Mouse (Mus musculus) stomach, embryonic 14.5 days (tissue): ENCODE data around the gene 3110001I22Rik. TPM values are rescaled to one million over a fixed set of nuclear protein-coding genes. Genes with fewer than 3 reads are reported as not detected.
A peak's percentile ranks its signal among the peaks of the same experiment; 100 is the strongest.

Experiments
- ATAC-seq: fragments of 200-750 bp; cut with Nextera tagmentation; 2 replicates; pipeline ENCODE4 v1.8.0; 2017; ENCODE audit warnings: low read depth, moderate TSS enrichment; ENCODE audit not compliant: insufficient number of reproducible peaks, insufficient read depth, low FRiP score
- H3K27ac ChIP-seq: fragments of 300-500 bp; sonication (generic); 2 replicates; pipeline ENCODE4 v1.5.1; 2014; ENCODE audit warnings: mild to moderate bottlenecking, low read length, moderate library complexity, mixed read lengths
- H3K27me3 ChIP-seq: fragments of 300-500 bp; sonication (generic); 2 replicates; pipeline ENCODE4 v1.6.1; 2014; ENCODE audit warnings: low read length, control low read depth, mixed read lengths; ENCODE audit not compliant: control insufficient read depth, insufficient read depth
- H3K36me3 ChIP-seq: fragments of 300-500 bp; sonication (generic); 2 replicates; pipeline ENCODE4 v1.6.1; 2014; ENCODE audit warnings: mild to moderate bottlenecking, control low read depth, low read length, moderate library complexity, mixed read lengths; ENCODE audit not compliant: control insufficient read depth, insufficient read depth
- H3K4me1 ChIP-seq: fragments of 300-500 bp; sonication (generic); 2 replicates; pipeline ENCODE4 v1.6.1; 2014; ENCODE audit warnings: low read length, control low read depth, mixed read lengths; ENCODE audit not compliant: control insufficient read depth, insufficient read depth
- H3K4me2 ChIP-seq: fragments of 300-500 bp; sonication (generic); replicated peaks from 2 replicates; pipeline ENCODE4 v1.6.1; 2014; ENCODE audit warnings: low read depth, low read length, control low read depth
- H3K4me3 ChIP-seq: fragments of 300-500 bp; sonication (generic); 2 replicates; pipeline ENCODE4 v1.5.1; 2014; ENCODE audit warnings: low read depth, low read length, control low read depth
- H3K9ac ChIP-seq: fragments of 300-500 bp; sonication (generic); replicated peaks from 2 replicates; pipeline ENCODE4 v1.6.1; 2014; ENCODE audit warnings: low read depth, mild to moderate bottlenecking, control low read depth, low read length, moderate library complexity, mixed read lengths
- H3K9me3 ChIP-seq: fragments of 300-500 bp; sonication (generic); 2 replicates; pipeline ENCODE4 v1.6.1; 2016; ENCODE audit warnings: low read depth, low read length, control low read depth; ENCODE audit not compliant: control insufficient read depth
- WGBS: fragments of 180-500 bp; shearing (Covaris S2); extraction: QIAGEN DNeasy Blood & Tissue Kit; methylation state at CpG from one replicate; pipeline ENCODE4 v1.1.7; 2014; 5-methylcytosine and 5-hydroxymethylcytosine counted together
- polyA plus RNA-seq: library from polyadenylated mRNA; unstranded; fragments of >200 nt; fragmentation: Nextera tagmentation; extraction: Ambion mirVana; gene quantifications from 2 replicates; pipeline ENCODE4 v1.2.1, GENCODE M21; 2014

3110001I22Rik gene
- polyA plus RNA-seq, 1 experiment from 2014 or later, result 6.5 TPM

GRCm38 (mm10) chr16:13678601-13679319 lies 7.0 kb downstream of the 3110001I22Rik start:
- no peaks in the 10 kb centered on the region for H3K4me1 ChIP-seq
- no peak overlapping the region for H3K27ac ChIP-seq
- no peak overlapping the region for H3K4me2 ChIP-seq
- H3K4me3 ChIP-seq, result no peak overlapping the region
- H3K9ac ChIP-seq, result no peak overlapping the region
- WGBS, result 87% methylated on average over 3 of the region's 3 CpGs
- H3K27me3 ChIP-seq, result no peaks in the 10 kb centered on the region
- H3K9me3 ChIP-seq, result no peaks in the 10 kb centered on the region
- ATAC-seq, result no peak
- peaks cover 10% of the 10 kb centered on the region for H3K36me3 ChIP-seq

DNA sequence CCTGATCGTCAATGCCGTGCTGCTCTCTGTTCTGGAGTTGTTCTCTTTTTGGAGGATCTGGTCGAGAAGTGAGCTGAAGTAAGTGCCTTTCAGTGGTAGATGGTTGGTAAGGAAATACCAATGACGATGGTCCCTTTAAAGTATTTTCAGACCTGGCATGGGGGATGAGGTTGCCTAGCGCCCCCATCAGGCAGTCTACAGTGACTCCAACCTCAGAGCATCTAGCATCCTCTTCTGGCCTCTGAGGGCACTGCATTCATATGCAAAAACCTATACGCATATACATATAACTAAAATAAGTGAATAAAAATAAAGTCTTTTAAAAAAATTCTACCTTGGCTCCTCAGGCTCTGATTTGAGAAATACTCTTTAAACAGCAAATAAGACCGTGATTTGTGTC lies 27.3 kb downstream of the 3110001I22Rik start:
- WGBS, result 90% methylated on average over 7 of the region's 7 CpGs
- H3K27me3 ChIP-seq, result no peaks in the 10 kb centered on the region
- ATAC-seq, result no peak
- no peaks in the 10 kb centered on the region for H3K9me3 ChIP-seq
- no peak overlapping the region for H3K27ac ChIP-seq
- no peak overlapping the region for H3K4me3 ChIP-seq
- H3K4me1 ChIP-seq, result no peaks in the 10 kb centered on the region
- no peak overlapping the region for H3K4me2 ChIP-seq
- H3K9ac ChIP-seq, result no peak overlapping the region
- H3K36me3 ChIP-seq, result peaks cover 49% of the 10 kb centered on the region

GRCm38 (mm10) chr16:13702184-13702583 lies 30.5 kb downstream of the 3110001I22Rik start:
- Histone ChIP-seq H3K9me3 (no peaks in the 10 kb centered on the region), H3K27me3 (no peaks in the 10 kb centered on the region), H3K27ac (no peak overlapping the region), H3K36me3 (peaks cover 36% of the 10 kb centered on the region), H3K4me3 (no peak overlapping the region), H3K4me2 (no peak overlapping the region), H3K9ac (no peak overlapping the region), H3K4me1 (no peaks in the 10 kb centered on the region)
- ATAC-seq, result no peak
- 93% methylated on average over 7 of the region's 7 CpGs for WGBS

DNA sequence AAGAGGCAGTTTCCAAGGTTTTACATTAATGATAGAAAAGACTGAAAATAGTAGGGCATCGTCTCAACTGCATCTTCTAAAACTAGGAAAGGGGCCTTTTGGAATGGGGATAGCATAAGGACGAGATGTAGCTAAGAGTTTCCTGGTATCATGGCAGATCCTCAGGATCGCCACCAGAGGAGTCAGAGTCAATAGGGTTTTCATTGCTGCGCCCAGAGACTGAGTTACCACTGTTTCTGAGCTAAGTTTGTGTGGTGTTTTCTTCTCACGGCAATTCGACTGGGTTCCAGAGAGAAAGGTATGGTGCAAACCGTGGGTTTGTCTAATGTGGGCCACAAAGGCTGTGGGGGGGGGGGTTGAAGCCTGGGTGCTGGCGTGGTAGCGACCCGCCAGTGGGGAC lies 32.9 kb downstream of the 3110001I22Rik start:
- Histone ChIP-seq H3K36me3 (peaks cover 18% of the 10 kb centered on the region), H3K4me3 (no peak overlapping the region), H3K4me2 (no peak overlapping the region), H3K27me3 (no peaks in the 10 kb centered on the region), H3K9ac (no peak overlapping the region), H3K27ac (no peak overlapping the region), H3K4me1 (no peaks in the 10 kb centered on the region), H3K9me3 (no peaks in the 10 kb centered on the region)
- ATAC-seq, result no peak
- WGBS, result 91% methylated on average over 10 of the region's 10 CpGs

DNA sequence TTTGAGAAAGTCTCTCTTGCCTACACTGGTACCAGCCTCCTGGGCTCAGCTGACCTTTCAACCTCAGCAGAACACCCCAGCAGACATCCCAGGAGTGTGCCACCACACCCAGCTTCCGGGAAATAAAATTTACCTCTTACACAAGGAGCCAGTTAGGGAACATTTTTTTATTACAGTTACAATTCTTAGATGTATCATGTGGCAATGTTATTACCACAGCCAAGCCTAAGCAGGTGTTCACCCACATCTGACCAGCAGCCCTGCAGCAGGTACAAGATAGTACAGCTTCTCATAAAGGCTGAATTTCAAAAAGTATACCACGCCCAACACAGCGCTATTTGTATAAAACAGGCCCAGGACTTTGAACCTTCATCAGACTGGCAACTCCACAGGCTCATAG lies 43.2 kb downstream of the 3110001I22Rik start:
- 75% methylated on average over 3 of the region's 3 CpGs for WGBS
- no peak overlapping the region for H3K4me3 ChIP-seq

GRCm38 (mm10) chr16:13716821-13717553 lies 45.3 kb downstream of the 3110001I22Rik start:
- Histone ChIP-seq H3K4me1 (no peaks in the 10 kb centered on the region), H3K4me2 (no peak overlapping the region), H3K27me3 (no peaks in the 10 kb centered on the region), H3K9me3 (no peaks in the 10 kb centered on the region), H3K9ac (no peak overlapping the region), H3K27ac (no peak overlapping the region), H3K4me3 (no peak overlapping the region), H3K36me3 (no peaks in the 10 kb centered on the region)
- ATAC-seq, result no peak
- 82% methylated on average over 2 of the region's 2 CpGs for WGBS

More for the DNA sequence above, 43.2 kb downstream of the 3110001I22Rik start:
- Histone ChIP-seq H3K4me1 (no peaks in the 10 kb centered on the region), H3K4me2 (no peak overlapping the region), H3K27me3 (no peaks in the 10 kb centered on the region), H3K27ac (no peak overlapping the region; the same call in 1 of the 2 replicates), H3K9ac (no peak overlapping the region), H3K9me3 (no peaks in the 10 kb centered on the region), H3K36me3 (no peaks in the 10 kb centered on the region)
- ATAC-seq, result peak; percentile 69

- Histone ChIP-seq H3K9ac (no peak overlapping the region), H3K27ac (no peak overlapping the region), H3K36me3 (no peaks in the 10 kb centered on the region), H3K4me3 (no peak overlapping the region), H3K9me3 (no peaks in the 10 kb centered on the region), H3K27me3 (no peaks in the 10 kb centered on the region), H3K4me2 (no peak overlapping the region), H3K4me1 (no peaks in the 10 kb centered on the region)
- no peak for ATAC-seq
- WGBS, result 46% methylated on average over 10 of the region's 10 CpGs
Observed at GRCm38 (mm10) chr16:13722937-13723336, 51.2 kb downstream of the 3110001I22Rik start.

DNA sequence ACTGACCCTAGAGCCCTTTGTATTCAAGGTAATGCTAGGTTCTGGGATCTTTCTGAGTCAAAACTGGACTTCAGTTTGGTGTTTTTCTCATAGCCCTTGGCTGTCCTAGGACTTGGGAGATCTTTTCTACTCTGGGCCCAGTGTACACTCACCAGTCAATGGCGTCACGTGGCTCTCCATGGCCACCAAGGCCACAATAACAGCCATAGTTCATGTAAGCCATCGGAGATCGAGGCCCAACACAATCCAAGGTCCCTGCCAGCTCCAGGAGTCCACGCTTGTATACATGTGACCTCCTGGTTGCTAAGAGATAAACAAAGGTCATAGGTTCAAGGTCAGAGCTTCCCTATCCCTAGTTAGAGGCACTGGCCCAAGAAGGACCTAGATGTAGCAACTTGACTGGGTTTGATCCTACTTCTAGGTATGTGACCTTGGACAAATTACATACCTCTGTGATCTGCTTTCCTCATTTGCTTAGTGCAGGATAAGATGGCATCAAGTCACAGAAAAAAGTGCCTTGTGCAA lies 56.1 kb downstream of the 3110001I22Rik start:
- no peak for ATAC-seq

More for the DNA sequence above, 56.1 kb downstream of the 3110001I22Rik start:
- H3K4me3 ChIP-seq, result no peak overlapping the region
- H3K9me3 ChIP-seq, result no peaks in the 10 kb centered on the region
- no peaks in the 10 kb centered on the region for H3K36me3 ChIP-seq
- H3K4me1 ChIP-seq, result peaks cover 5% of the 10 kb centered on the region; the same call in 1 of the 2 replicates
- no peaks in the 10 kb centered on the region for H3K27me3 ChIP-seq
- H3K27ac ChIP-seq, result no peak overlapping the region
- no peak overlapping the region for H3K9ac ChIP-seq
- H3K4me2 ChIP-seq, result no peak overlapping the region
- 77% methylated on average over 5 of the region's 5 CpGs for WGBS
